Mouse (Mus musculus) stomach, postnatal 0 days (tissue): ENCODE measurements at regions not wholly inside any gene's neighbourhood (a gene's known extent, or its start where the extent isn't known, plus 50 kb on each side); places are given as distances from the start of the nearest gene placed in this dataset.

Experiments used
- ATAC-seq: fragments of 200-750 bp; cut with Nextera tagmentation; 2 replicates; pipeline ENCODE4 v1.8.0; 2017; ENCODE audit not compliant: low FRiP score, low TSS enrichment
- DNase-seq: peaks from one replicate; pipeline ENCODE4 v3.0.0-alpha.2; 2016; ENCODE audit warnings: low spot score
- H3K27ac ChIP-seq: fragments of 300-500 bp; sonication (generic); replicated peaks from 2 replicates; pipeline ENCODE4 v1.5.1; 2014; ENCODE audit warnings: mild to moderate bottlenecking, control low read depth
- H3K27me3 ChIP-seq: fragments of 300-500 bp; sonication (generic); 2 replicates; pipeline ENCODE4 v1.6.1; 2014; ENCODE audit warnings: low read length; ENCODE audit not compliant: control insufficient read depth, insufficient read depth
- H3K36me3 ChIP-seq: fragments of 300-500 bp; sonication (generic); 2 replicates; pipeline ENCODE4 v1.6.1; 2014; ENCODE audit warnings: low read length, mixed read lengths; ENCODE audit not compliant: control insufficient read depth, insufficient read depth
- H3K4me1 ChIP-seq: fragments of 300-500 bp; sonication (generic); replicated peaks from 2 replicates; pipeline ENCODE4 v1.6.1; 2014; ENCODE audit warnings: antibody characterized with exemption; ENCODE audit not compliant: control insufficient read depth, insufficient read depth
- H3K4me2 ChIP-seq: fragments of 300-500 bp; sonication (generic); replicated peaks from 2 replicates; pipeline ENCODE4 v1.6.1; 2014; ENCODE audit warnings: low read depth, mild to moderate bottlenecking, control low read depth, moderate library complexity
- H3K4me3 ChIP-seq: fragments of 300-500 bp; sonication (generic); 2 replicates; pipeline ENCODE4 v1.5.1; 2014; ENCODE audit warnings: low read depth, low read length, control low read depth
- H3K9ac ChIP-seq: fragments of 300-500 bp; sonication (generic); 2 replicates; pipeline ENCODE4 v1.6.1; 2014; ENCODE audit warnings: mild to moderate bottlenecking, low read length, control low read depth, mixed read lengths
- H3K9me3 ChIP-seq: fragments of 300-500 bp; sonication (generic); 2 replicates; pipeline ENCODE4 v1.6.1; 2016; ENCODE audit warnings: low read length; ENCODE audit not compliant: control insufficient read depth
- CTCF ChIP-seq: IDR thresholded peaks from 2 replicates; pipeline ENCODE4 v1.5.1; 2016; ENCODE audit warnings: antibody characterized with exemption, low read depth, mild to moderate bottlenecking, moderate library complexity
- EP300 ChIP-seq: optimal IDR thresholded peaks from 2 replicates; pipeline ENCODE3; 2016; ENCODE audit warnings: antibody characterized with exemption
- WGBS: fragments of 180-500 bp; shearing (Covaris S2); extraction: QIAGEN DNeasy Blood & Tissue Kit; methylation state at CpG from one replicate; pipeline ENCODE4 v1.1.7; 2014; 5-methylcytosine and 5-hydroxymethylcytosine counted together

- Histone ChIP-seq H3K9me3 (no peaks in the 10 kb centered on the region), H3K9ac (no peak overlapping the region), H3K27me3 (no peaks in the 10 kb centered on the region), H3K36me3 (no peaks in the 10 kb centered on the region), H3K4me3 (no peak overlapping the region), H3K27ac (no peak overlapping the region), H3K4me1 (no peaks in the 10 kb centered on the region), H3K4me2 (no peak overlapping the region)
- TF ChIP-seq EP300, result no peak
- no peak for TF ChIP-seq CTCF
- DNase-seq (peak; percentile 9), ATAC-seq (no peak)
- WGBS, result 53% methylated on average over 3 of the region's 3 CpGs
Observed at GRCm38 (mm10) chrX:130843141-130843540, 1093.6 kb downstream of the Diaph2 start.

- DNase-seq (no peak), ATAC-seq (no peak)
- no peak overlapping the region for H3K9ac ChIP-seq
- H3K27me3 ChIP-seq, result no peaks in the 10 kb centered on the region
- no peak overlapping the region for H3K27ac ChIP-seq
- TF ChIP-seq CTCF (no peak), EP300 (no peak)
- H3K4me2 ChIP-seq, result no peak overlapping the region
- H3K4me1 ChIP-seq, result no peaks in the 10 kb centered on the region
- H3K9me3 ChIP-seq, result no peaks in the 10 kb centered on the region
- H3K4me3 ChIP-seq, result no peak overlapping the region
- 84% methylated on average over 1 of the region's 1 CpGs for WGBS
- no peaks in the 10 kb centered on the region for H3K36me3 ChIP-seq
Observed at GRCm38 (mm10) chrX:130866506-130866905, 1117.0 kb downstream of the Diaph2 start.

- H3K4me2 ChIP-seq, result no peak overlapping the region
- TF ChIP-seq EP300 (no peak), CTCF (no peak)
- H3K27ac ChIP-seq, result no peak overlapping the region
- no peak for ATAC-seq
- H3K4me3 ChIP-seq, result no peak overlapping the region
- H3K9ac ChIP-seq, result no peak overlapping the region
- WGBS, result 44% methylated on average over 1 of the region's 1 CpGs
- no peak for DNase-seq
- H3K27me3 ChIP-seq, result no peaks in the 10 kb centered on the region
- H3K36me3 ChIP-seq, result no peaks in the 10 kb centered on the region
- H3K4me1 ChIP-seq, result no peaks in the 10 kb centered on the region
- H3K9me3 ChIP-seq, result no peaks in the 10 kb centered on the region
Observed at GRCm38 (mm10) chrX:130874157-130874556, 1124.6 kb downstream of the Diaph2 start.

- Histone ChIP-seq H3K4me1 (no peaks in the 10 kb centered on the region), H3K4me3 (no peak overlapping the region), H3K27ac (no peak overlapping the region), H3K9me3 (no peaks in the 10 kb centered on the region), H3K36me3 (no peaks in the 10 kb centered on the region), H3K27me3 (no peaks in the 10 kb centered on the region), H3K4me2 (no peak overlapping the region), H3K9ac (no peak overlapping the region)
- no peak for DNase-seq
- ATAC-seq, result no peak
- 34% methylated on average over 3 of the region's 3 CpGs for WGBS
- TF ChIP-seq EP300 (no peak), CTCF (no peak)
Observed at GRCm38 (mm10) chrX:130875289-130875688, 1125.7 kb downstream of the Diaph2 start.

- Histone ChIP-seq H3K9ac (no peak overlapping the region), H3K4me3 (no peak overlapping the region), H3K36me3 (no peaks in the 10 kb centered on the region), H3K27ac (no peak overlapping the region), H3K4me2 (no peak overlapping the region), H3K27me3 (no peaks in the 10 kb centered on the region), H3K9me3 (no peaks in the 10 kb centered on the region), H3K4me1 (no peaks in the 10 kb centered on the region)
- 89% methylated on average over 4 of the region's 4 CpGs for WGBS
- ATAC-seq (no peak), DNase-seq (no peak)
- TF ChIP-seq EP300 (no peak), CTCF (no peak)
Observed at GRCm38 (mm10) chrX:130876120-130876519, 1126.6 kb downstream of the Diaph2 start.
